In the genomic region with DNA sequence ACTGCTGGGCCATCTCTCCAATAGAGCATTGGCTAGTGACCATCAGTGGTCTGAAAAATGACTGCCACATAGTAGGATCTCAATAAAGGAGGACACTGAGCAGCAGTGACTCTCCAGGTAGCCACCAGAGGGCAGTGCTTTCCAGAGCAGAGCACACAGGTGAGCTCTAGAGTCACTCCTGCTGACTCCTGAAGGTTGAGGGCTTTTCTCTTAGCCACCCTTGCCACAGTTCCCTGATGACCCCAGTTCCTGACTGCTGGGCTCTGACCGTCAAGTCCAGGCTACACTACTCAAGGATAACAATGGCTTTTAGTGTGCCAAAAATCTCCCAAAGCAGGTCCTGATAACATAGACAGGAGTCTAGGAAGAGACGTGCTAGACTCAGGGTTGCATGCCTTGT, we compare ENCODE assay signal across 10 mouse cellular contexts. TPM values are rescaled to one million over a fixed set of nuclear protein-coding genes. Genes with fewer than 3 reads are reported as not detected.
DNase-seq lines count a peak whose midpoint lies in the region; ATAC-seq and TF ChIP-seq lines count a peak whose summit lies in the region.
"Had no signal": no experiment of that assay in that cellular context is flagged by ENCODE, and none has a peak within 500 bp of the region (broad histone marks: within the 10 kb centered on the region; RNA-seq: fewer than 3 reads in every experiment).

No protein-coding gene starts in this region.

- H3K4me3 ChIP-seq in kidney, embryonic 16.5 days (ENCODE audit: low read length) = no peak overlapping the region
- no peak overlapping the region for H3K4me3 ChIP-seq in ES-Bruce4 (ENCODE audit: low read depth, low read length)
- no peak overlapping the region for H3K4me3 ChIP-seq in midbrain, embryonic 14.5 days (replicated peaks; ENCODE audit: low read depth, low read length)
- H3K4me3 ChIP-seq: embryonic facial prominence, embryonic 13.5 days; hindbrain, embryonic 10.5 days had no signal

- H3K4me1 ChIP-seq in kidney, embryonic 16.5 days (ENCODE audit: insufficient read depth, low read length) = peaks cover 20% of the 10 kb centered on the region
- peaks cover 16% of the 10 kb centered on the region for H3K4me1 ChIP-seq in ES-Bruce4 (ENCODE audit: control insufficient read depth, insufficient read depth, low read length)
- peaks cover 16% of the 10 kb centered on the region for H3K4me1 ChIP-seq in midbrain, embryonic 14.5 days (ENCODE audit: control insufficient read depth, insufficient read depth, low read length)

- no peak for TF ChIP-seq POLR2A in ES-Bruce4 (IDR thresholded peaks at IDR 0.05; ENCODE audit: insufficient read depth, low read length)

- peak; percentile 76 for TF ChIP-seq CTCF in ES-Bruce4 (IDR thresholded peaks at IDR 0.05; ENCODE audit: low read depth, low read length)

- H3K9ac ChIP-seq in kidney, embryonic 16.5 days (replicated peaks; ENCODE audit: low read length) = no peak overlapping the region
- no peak overlapping the region for H3K9ac ChIP-seq in ES-Bruce4 (ENCODE audit: low read depth, poor library complexity, severe bottlenecking)
- H3K9ac ChIP-seq in midbrain, embryonic 14.5 days (replicated peaks; ENCODE audit: low read length) = no peak overlapping the region
- H3K9ac ChIP-seq: embryonic facial prominence, embryonic 13.5 days had no signal

- H3K27ac ChIP-seq in kidney, embryonic 16.5 days (ENCODE audit: low read length) = no peak overlapping the region
- no peak overlapping the region for H3K27ac ChIP-seq in ES-Bruce4 (ENCODE audit: insufficient read depth, low read length)
- no peak overlapping the region for H3K27ac ChIP-seq in midbrain, embryonic 14.5 days (replicated peaks; ENCODE audit: low read depth, low read length)

- whole genome bisulfite sequencing in kidney, embryonic 16.5 days = 83% methylated on average over 2 of the region's 2 CpGs
- 87% methylated on average over 2 of the region's 2 CpGs for WGBS in midbrain, embryonic 14.5 days

- H3K27me3 ChIP-seq in kidney, embryonic 16.5 days (ENCODE audit: insufficient read depth, low read length) = no peaks in the 10 kb centered on the region
- no peaks in the 10 kb centered on the region for H3K27me3 ChIP-seq in ES-Bruce4 (ENCODE audit: control insufficient read depth, insufficient read depth, low read length, poor library complexity, severe bottlenecking)
- H3K27me3 ChIP-seq in midbrain, embryonic 14.5 days (ENCODE audit: control insufficient read depth, insufficient read depth, low read length) = no peaks in the 10 kb centered on the region
- H3K27me3 ChIP-seq: embryonic facial prominence, embryonic 13.5 days had no signal

- no peak for ATAC-seq in kidney, embryonic 16.5 days (ENCODE audit: low FRiP score, low TSS enrichment)
- no peak for ATAC-seq in midbrain, embryonic 14.5 days (ENCODE audit: low FRiP score, low TSS enrichment)

- H3K4me2 ChIP-seq in kidney, embryonic 16.5 days (replicated peaks; ENCODE audit: low read depth, low read length) = no peak overlapping the region
- no peak overlapping the region for H3K4me2 ChIP-seq in midbrain, embryonic 14.5 days (ENCODE audit: low read length)

- DNase-seq in kidney, adult 9 months = peak; percentile 49
- peak; percentile 50 for DNase-seq in CD4-positive helper T cell, adult 2 months (ENCODE audit: low read depth, low spot score)
- DNase-seq in lung, postnatal 14 days = peak; percentile 41
- DNase-seq in ovary, postnatal 10 days (ENCODE audit: low spot score) = no peak
- no peak for DNase-seq in ovary, adult 18-20 months (ENCODE audit: low spot score)
- no peak for DNase-seq in midbrain, embryonic 14.5 days

- no peak for TF ChIP-seq EP300 in ES-Bruce4 (IDR thresholded peaks at IDR 0.05; ENCODE audit: insufficient read depth, low read depth, low read length)

- no peaks in the 10 kb centered on the region for H3K9me3 ChIP-seq in kidney, embryonic 16.5 days (ENCODE audit: low read length)
- no peaks in the 10 kb centered on the region for H3K9me3 ChIP-seq in ES-Bruce4 (replicated peaks; ENCODE audit: control insufficient read depth, insufficient read depth, low read length, poor library complexity, severe bottlenecking)
- no peaks in the 10 kb centered on the region for H3K9me3 ChIP-seq in midbrain, embryonic 14.5 days (ENCODE audit: control insufficient read depth, low read length)
- H3K9me3 ChIP-seq: embryonic facial prominence, embryonic 13.5 days; hindbrain, embryonic 10.5 days had no signal

- H3K36me3 ChIP-seq in kidney, embryonic 16.5 days (ENCODE audit: insufficient read depth, low read length) = peaks cover 17% of the 10 kb centered on the region
- H3K36me3 ChIP-seq in ES-Bruce4 (ENCODE audit: control insufficient read depth, insufficient read depth, low read length, poor library complexity, severe bottlenecking) = no peaks in the 10 kb centered on the region; the same call in 1 of the 2 replicates
- H3K36me3 ChIP-seq in midbrain, embryonic 14.5 days (ENCODE audit: control insufficient read depth, insufficient read depth, low read length) = no peaks in the 10 kb centered on the region
- H3K36me3 ChIP-seq: hindbrain, embryonic 10.5 days had no signal

RNA-seq across cellular contexts. Expression of a gene that starts 16.1 kb away (rescaled TPM):
- polyA plus RNA-seq in kidney, embryonic 16.5 days (2015; fragmentation: Nextera tagmentation; extraction: Ambion mirVana) = 36.3 and 36.4 TPM in 2 replicates
- polyA plus RNA-seq in ES-Bruce4 (2011; ENCODE audit: insufficient read depth, insufficient read length, low read depth, missing spikeins) = 3.1 and 3.5 TPM in 2 replicates
- 7.2 and 8.8 TPM in 2 replicates for polyA plus RNA-seq in midbrain, embryonic 14.5 days (2014; fragmentation: Nextera tagmentation; extraction: Ambion mirVana)

RNA-seq across cellular contexts. Expression of a gene that starts 20.5 kb away (rescaled TPM):
- 0.45 and 0.60 TPM in 2 replicates for polyA plus RNA-seq in kidney, embryonic 16.5 days (2015; fragmentation: Nextera tagmentation; extraction: Ambion mirVana)
- polyA plus RNA-seq in ES-Bruce4 (2011; ENCODE audit: insufficient read depth, insufficient read length, low read depth, missing spikeins) = 0.82 and 1.2 TPM in 2 replicates
- 0.14 TPM in 1 of 2 replicates, not detected in the other for polyA plus RNA-seq in midbrain, embryonic 14.5 days (2014; fragmentation: Nextera tagmentation; extraction: Ambion mirVana)

RNA-seq across cellular contexts. Expression of a gene that starts 26.6 kb away (rescaled TPM):
- polyA plus RNA-seq in kidney, embryonic 16.5 days (2015; fragmentation: Nextera tagmentation; extraction: Ambion mirVana) = 81.7 and 81.9 TPM in 2 replicates
- 16.0 and 17.2 TPM in 2 replicates for polyA plus RNA-seq in ES-Bruce4 (2011; ENCODE audit: insufficient read depth, insufficient read length, low read depth, missing spikeins)
- polyA plus RNA-seq in midbrain, embryonic 14.5 days (2014; fragmentation: Nextera tagmentation; extraction: Ambion mirVana) = 72.9 and 100 TPM in 2 replicates

RNA-seq across cellular contexts. Expression of a gene that starts 46.1 kb away (rescaled TPM):
- polyA plus RNA-seq in kidney, embryonic 16.5 days (2015; fragmentation: Nextera tagmentation; extraction: Ambion mirVana) = 31.0 and 33.0 TPM in 2 replicates
- 39.6 and 41.7 TPM in 2 replicates for polyA plus RNA-seq in ES-Bruce4 (2011; ENCODE audit: insufficient read depth, insufficient read length, low read depth, missing spikeins)
- polyA plus RNA-seq in midbrain, embryonic 14.5 days (2014; fragmentation: Nextera tagmentation; extraction: Ambion mirVana) = 45.5 and 50.3 TPM in 2 replicates

Comparison
In these comparisons a context has a peak if more than half of its experiments do, and no peak if none do; other contexts are left out.
1. DNase-seq: peak in kidney, adult 9 months (single experiment), CD4-positive helper T cell, adult 2 months (single experiment) and lung, postnatal 14 days (single experiment); none in ovary, postnatal 10 days (single experiment), ovary, adult 18-20 months (single experiment) and midbrain, embryonic 14.5 days (single experiment).